Mouse (Mus musculus) cerebellum, adult 8-10 months (tissue): ENCODE results near the gene Slamf9.

ENCODE experiments used
- DNase-seq: peaks from one replicate; pipeline ENCODE4 v3.0.0; 2022

Slamf9 gene

GRCm38 (mm10) chr1:172492047-172492446 is 16.9 kb downstream of the Slamf9 start:
- DNase-seq = no peak

GRCm38 (mm10) chr1:172493516-172493915 is 18.4 kb downstream of the Slamf9 start:
- no peak for DNase-seq

GRCm38 (mm10) chr1:172496030-172496429 is 20.9 kb downstream of the Slamf9 start:
- DNase-seq = no peak

GRCm38 (mm10) chr1:172497428-172497827 is 22.3 kb downstream of the Slamf9 start:
- DNase-seq = no peak

GRCm38 (mm10) chr1:172499765-172500441 is 24.7 kb downstream of the Slamf9 start, which contains the start of gene Tagln2:
TSS of gene Tagln2 (plus strand) at chr1:172500047.
- no peak for DNase-seq

- DNase-seq = no peak
Measured at GRCm38 (mm10) chr1:172500451-172501370, 25.6 kb downstream of the Slamf9 start.

- no peak for DNase-seq
Measured at GRCm38 (mm10) chr1:172501371-172502144, 26.4 kb downstream of the Slamf9 start.

- DNase-seq = no peak
Measured at GRCm38 (mm10) chr1:172502145-172503110, 27.3 kb downstream of the Slamf9 start.

GRCm38 (mm10) chr1:172503111-172503997 is 28.2 kb downstream of the Slamf9 start:
- no peak for DNase-seq

- DNase-seq = no peak
Measured at GRCm38 (mm10) chr1:172504756-172505155, 29.6 kb downstream of the Slamf9 start.

GRCm38 (mm10) chr1:172507001-172507400 is 31.8 kb downstream of the Slamf9 start:
- DNase-seq = no peak

GRCm38 (mm10) chr1:172507701-172508100 is 32.5 kb downstream of the Slamf9 start:
- no peak for DNase-seq

- DNase-seq = no peak
Measured at GRCm38 (mm10) chr1:172508172-172508571, 33.0 kb downstream of the Slamf9 start.

- DNase-seq = no peak
Measured at GRCm38 (mm10) chr1:172509235-172509634, 34.1 kb downstream of the Slamf9 start.

- no peak for DNase-seq
Measured at GRCm38 (mm10) chr1:172509983-172510382, 34.8 kb downstream of the Slamf9 start.

GRCm38 (mm10) chr1:172510421-172510972 is 35.3 kb downstream of the Slamf9 start:
- no peak for DNase-seq

- DNase-seq = no peak
Measured at GRCm38 (mm10) chr1:172512962-172513361, 37.8 kb downstream of the Slamf9 start.

- no peak for DNase-seq
Measured at GRCm38 (mm10) chr1:172513525-172514212, 38.5 kb downstream of the Slamf9 start.

- DNase-seq = no peak
Measured at GRCm38 (mm10) chr1:172514213-172514529, 39.0 kb downstream of the Slamf9 start.
